Mouse (Mus musculus): Measurements from ENCODE around the gene Pkn3.

DNA sequence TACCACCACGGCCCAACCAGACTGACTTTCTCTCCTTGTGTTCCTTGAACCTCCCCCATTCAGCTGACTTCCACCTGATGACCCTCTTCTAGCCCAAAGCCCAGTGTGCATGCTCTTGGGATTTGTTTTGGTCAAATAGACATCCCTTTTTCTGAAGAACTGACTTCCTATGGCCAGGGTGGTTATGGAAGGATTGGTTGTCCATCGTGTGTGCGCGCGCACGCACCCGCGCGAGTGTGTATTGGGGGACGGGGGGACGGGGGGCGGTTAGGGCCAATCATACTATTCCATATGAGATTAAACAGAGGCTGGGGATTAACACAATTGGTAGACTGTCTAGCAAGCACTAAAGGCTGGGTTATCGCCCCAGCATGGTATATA is 16.7 kb downstream of the Pkn3 start:
- no peak for TF ChIP-seq GATA1 (IDR thresholded peaks at IDR 0.05; ENCODE audit: low read length)
- no peak for TF ChIP-seq TAL1 (IDR thresholded peaks at IDR 0.05; ENCODE audit: low read length)
